Mouse (Mus musculus): Measurements from ENCODE around the gene Zcchc13.

Zcchc13 gene

GRCm38 (mm10) chrX:103630303-103630702 lies at the start of gene Zcchc13:
TSS of gene Zcchc13 (plus strand) at chrX:103630586.
- no peak for DNase-seq (ENCODE audit: low spot score)

GRCm38 (mm10) chrX:103584262-103584661 lies 46.1 kb upstream of the Zcchc13 start:
- DNase-seq (ENCODE audit: low spot score): no peak

- DNase-seq (ENCODE audit: low spot score): no peak
These were observed 38.3 kb upstream of the Zcchc13 start for GRCm38 (mm10) chrX:103592056-103592455.

- no peak for DNase-seq (ENCODE audit: low spot score)
These were observed 27.8 kb upstream of the Zcchc13 start for GRCm38 (mm10) chrX:103602553-103602952.

DNA sequence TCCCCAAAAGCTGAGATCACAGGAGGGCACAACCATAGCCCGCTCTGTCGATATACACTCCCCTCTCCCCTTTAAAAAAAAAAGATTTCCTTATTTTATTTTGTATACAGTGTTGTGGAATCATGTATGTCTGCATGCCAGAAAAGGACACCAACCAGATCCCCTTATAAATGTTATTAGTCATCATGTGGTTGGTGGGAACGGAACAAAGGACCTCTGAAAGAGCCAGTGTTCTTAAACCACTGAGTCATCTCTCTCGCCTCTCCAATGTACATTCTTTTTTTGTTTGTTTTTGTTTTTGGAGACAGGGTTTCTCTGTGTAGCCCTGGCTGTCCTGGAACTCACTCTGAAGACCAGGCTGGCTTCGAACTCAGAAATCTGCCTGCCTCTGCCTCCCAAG lies 26.2 kb upstream of the Zcchc13 start:
- DNase-seq (ENCODE audit: low spot score): no peak

- DNase-seq (ENCODE audit: low spot score): no peak
These were observed 24.9 kb upstream of the Zcchc13 start for GRCm38 (mm10) chrX:103605473-103605872.

- DNase-seq (ENCODE audit: low spot score): no peak
These were observed 20.0 kb upstream of the Zcchc13 start for GRCm38 (mm10) chrX:103610401-103610800.

DNA sequence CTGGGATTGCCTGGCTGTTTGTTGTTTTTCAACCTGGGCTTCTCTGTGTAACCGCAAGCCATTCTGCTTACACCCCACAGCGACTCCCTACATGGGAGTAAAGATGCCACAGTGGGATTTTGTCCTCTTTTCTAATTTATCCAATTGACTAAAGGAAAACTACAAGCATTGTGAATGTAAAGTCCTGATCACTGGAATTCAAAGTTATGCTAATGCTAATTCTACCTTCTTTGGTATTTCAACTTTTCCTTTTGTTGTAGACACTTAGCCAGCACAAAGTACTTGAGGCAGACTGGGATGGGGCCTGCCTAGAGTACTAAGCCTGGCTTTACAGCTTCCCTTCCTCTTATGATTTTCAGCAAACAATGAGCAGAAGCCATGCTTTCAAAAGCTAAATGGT lies 18.9 kb upstream of the Zcchc13 start:
- DNase-seq (ENCODE audit: low spot score): no peak

DNA sequence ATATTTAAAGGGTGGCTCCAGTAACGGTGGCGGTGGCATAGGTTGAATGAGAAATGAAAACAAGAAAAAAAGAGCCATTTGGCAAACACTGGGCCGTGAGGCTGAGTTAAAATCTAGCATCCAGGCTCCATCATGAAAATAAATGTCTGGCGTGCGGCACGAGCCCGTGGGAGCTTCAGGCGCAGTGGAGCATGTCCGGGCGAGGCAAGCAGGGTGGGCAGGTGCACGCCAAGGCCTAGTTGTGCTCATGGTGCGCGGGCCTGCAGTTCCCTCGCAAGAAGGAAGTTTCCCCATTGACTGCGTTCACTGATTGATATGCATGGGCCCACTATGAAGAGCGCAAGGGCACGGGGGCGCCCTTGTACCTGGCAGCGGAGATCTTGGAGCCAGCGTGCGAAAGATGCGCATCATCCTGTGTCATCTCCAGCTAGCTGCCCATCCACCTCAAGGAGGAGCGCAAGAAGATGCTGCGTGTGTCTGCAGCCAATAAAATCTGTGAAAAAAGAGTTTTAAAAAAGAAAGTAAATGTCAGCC lies 15.6 kb upstream of the Zcchc13 start:
- no peak for DNase-seq (ENCODE audit: low spot score)

DNA sequence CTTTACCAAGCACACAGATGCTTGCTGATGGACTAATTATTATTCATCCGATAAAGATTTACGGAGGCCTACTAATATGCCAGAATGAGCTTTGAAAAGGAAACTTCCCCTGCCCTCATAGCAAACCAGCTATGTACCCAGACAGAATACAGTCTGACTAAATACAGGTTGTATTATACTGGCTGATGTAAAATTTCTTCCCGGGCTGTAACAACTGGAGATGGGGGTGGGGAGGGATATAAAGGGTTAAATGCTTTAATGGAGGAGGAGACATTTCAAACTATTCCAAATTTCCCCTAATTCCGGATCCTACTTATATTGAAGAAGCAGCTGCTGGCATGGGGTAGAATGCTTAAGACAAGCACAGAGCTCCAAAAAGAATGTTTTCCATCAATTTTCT lies 14.9 kb upstream of the Zcchc13 start:
- no peak for DNase-seq (ENCODE audit: low spot score)

DNA sequence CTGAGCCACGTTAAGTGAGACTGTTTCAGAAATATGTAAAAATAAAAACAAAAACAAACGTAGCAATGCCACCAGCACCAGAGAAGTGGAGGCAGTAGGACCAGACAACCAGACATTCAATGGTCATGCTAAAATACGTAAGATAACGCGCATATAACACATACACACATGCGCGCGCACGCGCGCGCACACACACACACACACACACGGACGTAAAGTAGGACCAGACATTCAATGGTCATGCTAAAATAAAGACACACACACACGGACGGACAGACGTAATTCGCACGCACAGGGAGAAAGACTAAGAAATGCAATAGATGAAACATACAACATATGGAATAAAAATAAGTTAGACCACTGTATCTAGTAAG lies 14.2 kb upstream of the Zcchc13 start:
- no peak for DNase-seq (ENCODE audit: low spot score)

DNA sequence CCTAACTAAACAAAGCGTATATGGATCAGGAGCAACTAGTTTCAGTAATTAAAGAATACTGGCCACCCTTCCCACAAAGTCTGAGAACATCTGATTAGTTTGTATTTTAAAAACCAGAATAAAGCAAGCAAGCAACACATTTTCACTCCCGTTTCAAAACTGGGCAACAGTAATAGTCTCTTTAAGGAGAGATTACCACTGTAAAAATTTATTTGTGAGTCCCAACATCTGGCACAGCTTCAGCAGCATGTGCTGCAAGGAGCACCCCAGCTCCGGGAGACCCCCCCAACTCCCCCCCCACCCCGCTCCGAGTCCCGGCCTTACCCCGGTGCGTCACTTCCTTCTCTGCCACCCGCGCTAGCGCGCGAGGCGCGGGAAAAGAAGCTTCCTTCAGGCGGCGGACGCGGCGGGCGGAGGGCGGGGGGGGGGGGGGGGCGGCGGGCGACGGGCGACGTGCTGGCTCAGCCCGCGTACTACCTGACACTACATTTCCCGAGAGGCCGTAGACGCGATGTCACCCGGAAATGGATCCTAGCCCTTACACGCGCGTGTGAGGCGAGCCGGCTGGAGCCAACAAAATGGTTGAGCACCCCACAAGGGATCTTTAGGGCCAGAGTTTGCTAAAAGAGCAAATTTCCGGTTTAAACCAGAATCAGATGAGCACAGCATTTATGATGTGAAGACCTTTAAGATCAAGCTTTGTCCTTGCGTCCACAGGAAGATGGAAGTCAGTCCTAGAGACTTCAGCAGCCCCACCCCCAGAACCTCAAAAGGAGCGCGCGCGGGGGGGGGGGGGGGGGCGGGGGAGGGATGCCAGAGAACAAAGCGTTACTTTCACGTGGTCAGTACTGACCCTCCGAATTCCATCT lies 13.6 kb upstream of the Zcchc13 start:
- peak; percentile 80 for DNase-seq (ENCODE audit: low spot score)

GRCm38 (mm10) chrX:103617405-103618095 lies 12.8 kb upstream of the Zcchc13 start:
- no peak for DNase-seq (ENCODE audit: low spot score)

- DNase-seq (ENCODE audit: low spot score): peak; percentile 15
These were observed 8.6 kb upstream of the Zcchc13 start for GRCm38 (mm10) chrX:103621799-103622198.

GRCm38 (mm10) chrX:103622260-103622934 lies 8.0 kb upstream of the Zcchc13 start:
- peak; percentile 95 for DNase-seq (ENCODE audit: low spot score)

DNA sequence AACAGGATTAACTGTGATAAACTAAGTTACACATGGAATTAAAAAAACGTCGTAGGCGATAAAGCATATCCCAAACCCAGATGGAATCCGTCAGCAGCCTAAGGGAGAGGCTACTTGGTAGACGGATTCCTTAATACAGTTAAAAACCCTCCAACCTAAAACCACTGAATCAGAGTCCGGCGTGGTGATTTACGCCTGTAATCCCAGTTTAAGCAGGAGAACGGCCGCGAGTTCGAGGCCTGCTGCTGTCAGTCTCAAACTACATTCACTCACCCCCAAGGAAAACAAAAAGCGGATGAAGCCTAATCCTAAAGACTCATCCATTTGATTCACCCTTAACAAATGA lies 7.5 kb upstream of the Zcchc13 start:
- peak; percentile 18 for DNase-seq (ENCODE audit: low spot score)

GRCm38 (mm10) chrX:103623411-103623845 lies 7.0 kb upstream of the Zcchc13 start:
- peak; percentile 25 for DNase-seq (ENCODE audit: low spot score)

DNA sequence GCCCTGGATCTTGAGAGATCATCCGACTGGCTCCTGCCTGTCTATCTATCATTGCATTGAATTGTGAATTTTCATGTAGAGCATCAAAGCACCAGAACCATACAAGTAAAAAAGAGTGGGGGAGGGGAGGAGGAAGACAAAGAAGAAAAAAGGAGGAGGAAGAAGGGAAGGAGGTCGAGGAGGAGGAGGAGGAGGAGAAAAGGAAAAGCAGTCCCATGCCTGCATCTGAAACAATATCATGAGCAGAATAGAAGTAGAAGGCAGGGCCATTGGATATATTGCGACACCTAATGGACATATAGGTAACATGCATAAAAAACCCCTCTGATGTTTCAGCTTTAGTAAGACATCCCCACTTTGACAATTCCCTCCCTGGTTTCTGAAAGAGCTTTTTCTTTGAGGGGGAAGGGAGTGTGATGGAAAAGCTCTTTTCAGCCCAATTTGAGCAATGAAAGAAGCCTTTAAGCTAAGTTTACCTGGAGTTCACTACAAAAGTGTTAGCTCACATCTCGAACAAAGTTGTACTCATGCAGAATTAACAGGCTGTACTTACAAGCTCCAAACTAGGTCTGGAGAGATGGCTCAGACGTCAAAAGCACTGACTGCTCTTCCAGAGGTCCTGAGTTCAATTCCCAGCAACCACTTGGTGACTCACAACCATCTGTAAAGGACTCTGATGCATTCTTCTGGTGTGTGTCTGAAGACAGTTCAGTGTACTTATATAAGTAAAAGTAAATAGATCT lies 5.8 kb upstream of the Zcchc13 start:
- peak; percentile 4 for DNase-seq (ENCODE audit: low spot score)

DNA sequence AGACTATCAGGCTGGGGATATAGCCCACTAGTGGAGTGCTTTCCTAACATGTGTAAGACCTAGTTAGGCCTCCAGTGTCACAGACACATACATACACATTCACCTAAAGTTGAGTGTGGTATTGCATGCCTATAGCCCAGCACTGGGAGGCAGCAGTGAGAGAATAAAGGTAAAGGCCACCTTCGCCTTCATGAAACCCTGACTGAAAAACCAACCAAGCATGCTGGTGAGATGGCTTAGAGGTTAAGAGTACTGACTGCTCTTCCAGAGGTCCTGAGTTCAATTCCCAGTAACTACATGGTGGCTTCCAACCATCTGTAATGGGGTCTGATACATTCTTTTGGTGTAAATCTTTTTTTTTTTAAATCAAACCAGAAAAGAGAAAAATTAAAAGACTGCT lies 1.5 kb upstream of the Zcchc13 start:
- DNase-seq (ENCODE audit: low spot score): no peak

DNA sequence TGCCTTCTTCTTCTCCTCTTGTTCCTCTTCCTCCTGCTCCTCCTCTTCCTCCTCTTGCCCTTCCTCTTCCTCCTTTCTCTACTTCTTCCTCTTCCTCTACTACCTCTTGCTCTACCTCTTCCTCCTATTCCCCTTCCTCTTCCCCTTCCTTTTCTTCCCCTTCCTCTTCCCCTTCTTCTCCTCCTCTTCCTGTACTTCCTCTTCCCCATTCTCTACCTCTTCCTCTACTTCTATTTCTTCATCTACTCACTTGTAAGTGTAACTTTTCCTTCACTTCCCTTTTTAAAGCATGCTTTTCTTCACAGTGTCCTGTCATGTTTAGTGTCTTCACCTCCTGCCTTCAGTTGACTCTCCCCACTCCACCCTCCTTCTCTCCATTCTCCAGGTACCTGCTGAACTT lies 3.5 kb downstream of the Zcchc13 start:
- no peak for DNase-seq (ENCODE audit: low spot score)

DNA sequence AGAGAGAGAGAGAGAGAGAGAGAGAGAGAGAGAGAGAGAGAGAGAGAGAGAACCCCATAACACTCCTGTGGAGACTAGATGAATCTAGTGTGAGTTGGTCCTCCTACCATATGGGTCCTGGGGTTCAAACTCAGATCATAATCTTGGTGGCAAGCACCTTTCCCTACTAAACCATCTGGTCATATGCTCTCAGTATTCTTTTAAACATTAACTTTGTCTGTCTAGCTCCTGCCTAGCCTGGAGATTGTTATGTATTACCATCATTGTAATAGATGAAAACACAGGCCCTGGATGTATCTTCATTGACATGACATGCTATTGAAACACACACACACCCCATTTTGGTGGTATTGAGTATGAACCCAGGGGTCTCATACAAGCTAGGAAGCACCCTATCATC lies 5.6 kb downstream of the Zcchc13 start:
- no peak for DNase-seq (ENCODE audit: low spot score)

DNA sequence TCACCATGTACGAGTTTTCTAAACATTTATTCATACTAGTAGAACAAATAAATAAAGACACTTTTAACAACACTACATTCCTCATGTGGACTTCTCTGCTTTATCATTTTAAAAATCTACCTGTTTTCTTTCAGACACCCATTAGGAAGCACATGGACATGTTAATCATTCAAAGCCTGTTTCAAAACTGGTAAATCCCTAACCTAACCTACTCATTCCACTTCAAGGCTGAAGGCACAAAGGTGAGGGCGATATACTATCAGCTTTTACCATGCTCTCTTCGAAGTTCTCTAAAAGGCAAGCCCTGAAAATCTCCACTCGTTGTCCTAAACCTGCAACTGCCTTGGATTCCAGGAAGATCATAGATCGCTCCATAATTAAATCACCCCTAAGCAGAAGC lies 8.2 kb downstream of the Zcchc13 start:
- DNase-seq (ENCODE audit: low spot score): no peak
